Mouse (Mus musculus) cerebellum, adult 8-10 months (tissue): ENCODE results near the gene Gins2.

Source experiments
- DNase-seq: peaks from one replicate; pipeline ENCODE4 v3.0.0; 2022

Gins2 gene

DNA sequence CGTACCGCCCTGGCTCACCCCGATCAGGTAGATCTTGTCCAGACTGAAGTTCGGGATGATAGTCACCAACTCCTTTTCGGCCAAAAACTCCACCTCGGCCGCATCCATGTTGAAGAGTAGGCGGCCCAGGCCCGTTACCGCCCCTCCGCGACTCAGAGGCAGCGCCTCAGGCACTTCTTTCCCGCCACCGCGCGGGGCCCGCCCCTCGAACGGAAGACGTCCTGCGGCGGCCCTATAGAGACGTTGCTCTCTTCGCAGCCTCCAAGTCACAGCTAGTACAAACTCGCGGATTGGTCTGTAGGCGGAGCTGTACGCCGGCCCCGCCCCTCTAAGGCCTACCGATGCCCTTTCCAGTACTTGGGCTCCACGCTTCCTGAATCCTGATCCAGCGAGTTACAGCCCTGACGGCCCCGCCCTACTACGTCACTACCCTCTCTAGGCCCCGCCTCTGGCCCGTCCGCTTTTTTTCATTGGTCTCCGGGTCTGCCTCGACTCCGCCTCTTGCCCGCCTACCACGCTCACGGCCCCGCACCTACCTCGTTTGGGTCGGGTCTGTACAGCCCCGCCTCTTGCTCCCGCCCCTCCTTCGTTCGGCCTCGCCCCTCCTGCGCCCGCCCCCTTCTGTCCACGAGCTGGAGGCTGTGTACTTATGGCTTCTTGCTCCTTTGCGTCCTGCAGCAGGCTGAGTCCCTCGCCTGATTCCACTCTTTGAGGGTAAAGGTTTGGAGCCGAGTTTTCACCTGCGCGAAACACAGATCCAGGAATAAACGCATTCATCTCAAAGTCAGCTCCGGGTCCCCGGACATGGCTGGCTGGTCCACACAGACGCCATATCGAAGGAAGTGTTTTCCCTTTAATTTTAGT lies at the start of gene Gins2:
Gene Gins2, minus strand, starts transcription at position 397 of the 864 bp plus-strand sequence.
- peak; percentile 98 for DNase-seq

GRCm38 (mm10) chr8:120634329-120634839 lies 45.3 kb upstream of the Gins2 start:
- DNase-seq, result peak; percentile 18

DNA sequence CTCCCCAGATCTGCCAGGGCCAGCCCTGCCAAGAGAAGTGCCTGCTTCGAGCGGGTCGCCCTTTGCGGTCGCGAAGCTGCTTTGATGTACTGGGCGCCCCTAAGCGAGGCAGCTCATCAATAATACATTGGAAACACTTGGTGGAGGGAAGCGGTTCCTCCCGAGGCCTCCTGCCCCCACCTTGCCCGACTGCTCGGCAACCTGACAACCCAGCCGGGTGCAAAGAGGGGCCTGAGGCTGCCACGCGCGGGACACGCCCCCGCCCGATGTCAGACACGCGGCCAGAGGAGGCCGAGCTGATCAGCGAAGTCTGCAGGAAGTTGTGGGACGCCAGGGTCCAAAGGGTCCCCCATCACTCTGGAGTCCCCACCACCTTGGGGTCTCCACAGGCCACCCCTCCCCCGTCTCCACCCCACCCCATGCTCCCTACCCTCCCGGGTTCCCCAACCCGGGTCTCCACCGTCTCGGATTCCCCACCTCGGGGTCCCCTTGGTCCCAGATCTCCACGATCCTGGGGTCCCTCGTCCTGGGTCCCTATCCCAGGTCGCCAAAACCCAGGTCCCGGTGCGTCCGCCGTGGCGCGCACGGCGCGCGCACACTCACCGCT lies 44.7 kb upstream of the Gins2 start:
- no peak for DNase-seq

DNA sequence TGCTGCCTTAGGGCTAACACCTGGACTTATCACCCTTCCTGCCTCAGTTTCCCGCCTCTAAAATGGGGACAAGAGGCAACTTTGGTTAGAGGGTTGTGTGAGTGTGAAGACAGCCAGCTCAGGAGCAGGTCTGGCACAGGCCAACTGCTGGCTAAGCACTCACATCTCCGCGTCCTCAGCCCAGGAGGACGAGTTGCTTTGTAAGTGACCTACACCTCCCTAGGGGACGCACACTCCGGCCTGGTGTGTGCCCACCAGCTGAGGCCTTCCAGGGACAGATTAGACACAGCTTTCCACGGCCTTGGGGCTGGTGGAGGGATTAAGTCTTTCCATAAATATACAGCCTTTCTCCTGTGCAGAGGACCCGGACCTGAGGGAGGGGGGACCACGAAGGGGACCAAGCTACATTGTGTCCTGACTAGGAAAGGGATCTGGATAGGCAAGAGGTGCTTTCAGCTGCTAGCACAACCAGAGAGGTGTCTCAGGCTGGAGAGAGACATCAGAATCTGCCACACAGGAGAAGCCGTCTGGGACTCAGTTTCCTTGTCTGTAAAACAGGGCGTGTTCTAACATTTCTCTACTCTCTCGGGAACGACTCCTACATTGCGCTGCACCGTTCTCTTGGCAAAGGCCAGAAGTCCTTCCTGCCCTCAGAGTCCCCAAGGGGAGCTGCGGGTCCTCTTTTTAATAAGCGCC lies 44.0 kb upstream of the Gins2 start:
- no peak for DNase-seq

- no peak for DNase-seq
Measured at GRCm38 (mm10) chr8:120631441-120632375, 42.6 kb upstream of the Gins2 start.

- DNase-seq, result no peak
Measured at GRCm38 (mm10) chr8:120630848-120631247, 41.7 kb upstream of the Gins2 start.

DNA sequence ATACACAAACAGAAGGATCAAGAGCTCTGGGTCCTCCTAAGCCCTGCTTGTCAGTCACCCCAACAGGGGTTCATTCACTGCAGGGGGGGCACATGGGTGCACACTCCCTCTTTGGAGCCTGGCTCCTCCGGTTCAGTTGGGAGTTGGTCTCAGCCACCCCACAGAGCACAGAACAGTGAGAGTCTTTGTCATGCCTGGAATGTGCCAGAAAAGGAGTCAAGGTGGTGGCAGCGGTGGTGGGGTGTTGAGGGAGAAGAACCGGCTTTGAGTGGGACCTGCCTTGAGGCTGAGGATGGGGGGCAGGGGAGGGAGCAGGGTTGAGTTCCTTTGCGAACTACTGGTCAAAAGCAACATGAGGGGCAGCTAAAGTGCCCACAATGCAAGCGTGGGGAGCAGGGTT lies 40.9 kb upstream of the Gins2 start:
- no peak for DNase-seq

- peak; percentile 51 for DNase-seq
Measured at GRCm38 (mm10) chr8:120627298-120627697, 38.2 kb upstream of the Gins2 start.

DNA sequence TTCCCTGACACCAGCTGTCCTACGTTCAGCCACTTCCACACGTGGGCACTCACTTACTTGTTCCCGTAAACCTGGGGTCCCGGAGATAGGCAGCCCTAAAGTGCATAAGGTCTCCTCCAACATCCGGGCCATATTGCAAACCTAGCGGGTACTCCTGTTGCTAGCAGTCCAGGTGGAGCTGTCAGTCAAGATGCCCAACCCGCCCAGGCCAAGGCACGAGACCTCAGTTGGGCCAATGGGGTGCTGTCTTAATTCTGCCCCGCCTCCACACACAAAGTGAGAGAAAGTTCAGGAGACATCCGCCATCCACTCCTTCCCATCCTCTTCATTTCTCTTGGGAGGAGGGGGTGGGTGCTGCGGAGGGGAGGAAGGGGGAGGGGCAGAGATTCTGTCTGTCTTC lies 37.4 kb upstream of the Gins2 start:
- DNase-seq, result no peak

DNA sequence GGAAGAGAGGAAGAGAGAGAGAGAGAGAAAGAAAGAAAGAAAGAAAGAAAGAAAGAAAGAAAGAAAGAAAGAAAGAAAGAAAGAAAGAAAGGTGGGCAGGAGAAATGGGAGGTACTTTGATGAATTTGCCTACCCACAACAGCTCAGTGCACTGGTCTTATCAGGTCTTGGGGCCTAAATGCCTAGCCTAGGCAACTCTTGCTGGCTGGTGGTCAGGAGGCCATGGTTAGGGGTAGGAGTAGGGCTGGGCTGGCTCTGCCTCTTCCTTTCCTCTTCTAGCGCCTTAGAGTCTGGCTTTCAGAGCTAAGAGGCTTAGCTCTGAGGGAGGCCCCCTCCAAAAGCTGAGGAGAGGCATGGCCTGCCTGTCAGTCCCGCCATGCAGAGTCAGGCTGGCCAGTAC lies 34.5 kb upstream of the Gins2 start:
- DNase-seq, result no peak

DNA sequence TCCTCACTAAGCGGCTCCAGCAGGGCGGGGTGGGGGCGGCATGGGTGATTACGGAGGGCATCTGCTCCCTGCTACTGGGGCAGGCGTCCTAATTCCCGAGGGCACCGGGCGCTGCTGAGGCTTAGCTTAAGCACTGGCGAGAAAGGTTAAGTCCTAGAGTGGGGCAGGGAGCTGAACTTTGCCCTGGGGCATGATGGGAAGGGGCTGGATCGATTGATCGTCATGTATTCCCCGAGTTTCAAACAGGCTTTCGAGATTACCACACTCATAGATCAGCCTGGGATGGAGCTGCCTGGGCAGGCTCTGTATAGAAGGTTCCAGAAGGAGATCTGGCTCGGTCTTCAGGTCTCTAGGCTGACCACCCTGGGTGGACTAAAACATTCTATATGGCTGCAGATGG lies 33.1 kb upstream of the Gins2 start:
- DNase-seq, result no peak

DNA sequence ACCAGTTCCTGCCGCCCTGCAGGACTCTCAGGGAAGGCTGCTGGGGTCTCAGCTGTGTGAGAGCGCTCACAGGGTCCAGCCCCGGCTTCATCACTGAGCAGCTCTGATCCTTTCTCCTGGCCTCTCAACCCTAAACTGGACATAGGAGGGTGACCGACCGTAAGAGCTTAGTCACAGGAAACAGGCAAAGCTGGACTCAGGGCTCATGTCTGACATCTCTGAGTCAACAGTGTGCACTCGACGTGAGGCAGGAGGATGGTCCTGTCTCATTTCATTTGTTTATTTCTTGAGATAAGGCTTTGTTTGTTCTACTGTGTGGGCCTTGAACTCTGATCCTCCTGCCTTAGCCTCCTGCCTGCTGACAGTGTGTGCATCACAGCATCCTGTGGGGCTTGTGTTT lies 31.3 kb upstream of the Gins2 start:
- no peak for DNase-seq

- DNase-seq, result no peak
Measured at GRCm38 (mm10) chr8:120619235-120620180, 30.4 kb upstream of the Gins2 start.

DNA sequence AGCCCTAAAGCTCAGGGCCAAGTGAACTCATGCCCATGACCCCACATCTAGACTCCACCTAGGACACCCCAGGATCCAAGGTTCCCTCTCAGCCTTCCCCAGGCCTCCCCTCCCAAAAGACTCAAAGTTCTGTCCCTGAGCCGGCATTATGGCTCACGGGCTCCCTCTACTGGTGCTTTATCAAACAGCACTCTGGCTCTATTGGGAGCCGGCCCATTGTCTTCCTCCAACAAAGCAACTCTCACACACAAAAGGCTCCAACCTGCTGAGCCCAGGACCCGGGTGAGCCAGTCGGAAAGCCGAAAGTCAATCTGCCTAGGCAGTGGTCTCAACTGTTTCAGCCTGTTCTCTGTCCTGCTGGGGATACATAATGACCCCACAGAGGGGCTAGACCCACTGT lies 29.0 kb upstream of the Gins2 start:
- DNase-seq, result peak; percentile 70

GRCm38 (mm10) chr8:120616663-120617626 lies 27.8 kb upstream of the Gins2 start:
- DNase-seq, result no peak

DNA sequence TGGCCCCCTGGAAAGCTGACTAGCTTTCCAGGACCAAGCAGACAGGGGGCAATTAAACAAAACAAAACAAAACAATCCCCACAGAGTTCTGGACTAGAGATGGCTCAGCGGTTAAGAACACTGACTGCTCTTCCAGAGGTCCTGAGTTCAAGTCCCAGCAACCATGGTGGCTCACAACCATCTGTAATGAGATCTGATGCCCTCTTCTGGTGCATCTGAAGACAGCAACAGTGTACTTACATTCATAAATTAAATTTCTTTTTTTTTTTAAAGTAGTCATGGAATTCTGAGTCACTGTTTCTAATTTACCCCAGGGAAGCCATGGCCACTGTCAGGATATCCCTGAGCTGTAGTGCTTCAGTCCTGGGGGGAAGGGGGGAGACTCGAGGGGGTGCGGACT lies 25.4 kb upstream of the Gins2 start:
- DNase-seq, result no peak

- DNase-seq, result no peak
Measured at GRCm38 (mm10) chr8:120610824-120611223, 21.7 kb upstream of the Gins2 start.

DNA sequence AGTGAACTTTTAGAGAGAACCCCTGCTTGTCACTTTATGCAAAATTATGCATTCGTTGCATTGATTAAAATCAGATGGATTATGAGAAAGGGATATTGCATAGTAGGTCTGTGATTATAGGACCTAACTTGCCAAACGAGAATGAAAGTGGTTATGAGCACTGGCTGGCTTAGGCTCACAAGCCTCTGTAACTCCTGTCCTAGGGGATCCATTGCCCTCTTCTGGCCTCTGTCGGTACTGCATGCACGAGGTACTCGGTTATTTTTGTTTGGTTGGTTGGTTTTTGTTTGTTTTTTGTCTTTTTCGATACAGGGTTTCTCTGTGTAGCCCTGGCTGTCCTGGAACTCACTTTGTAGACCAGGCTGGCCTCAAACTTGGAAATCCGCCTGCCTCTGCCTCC lies 18.8 kb upstream of the Gins2 start:
- peak; percentile 79 for DNase-seq

- DNase-seq, result no peak
Measured at GRCm38 (mm10) chr8:120607460-120607859, 18.4 kb upstream of the Gins2 start.

DNA sequence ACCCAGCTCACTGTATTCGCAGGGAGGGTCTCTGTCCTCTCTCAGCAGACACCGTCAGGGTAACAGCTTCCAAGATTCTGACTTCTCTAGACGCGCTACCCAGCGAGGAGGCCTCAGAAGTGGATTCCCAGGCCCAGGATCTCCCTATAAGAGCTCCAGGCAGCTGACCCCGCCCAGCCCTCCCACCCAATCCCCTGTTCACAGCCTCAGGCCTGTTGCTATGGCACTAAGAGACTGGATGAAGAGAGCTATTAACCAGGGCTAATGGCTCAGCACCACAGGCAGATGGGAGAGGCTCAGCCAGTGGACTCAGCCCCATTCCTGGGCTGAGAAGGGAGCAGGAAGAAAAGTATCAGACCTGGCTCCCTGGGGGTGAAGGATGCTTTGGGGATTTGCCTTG lies 13.6 kb upstream of the Gins2 start:
- no peak for DNase-seq
